Mouse (Mus musculus): ENCODE measurements around the gene Stx1b. TPM values are rescaled to one million over a fixed set of nuclear protein-coding genes. Genes with fewer than 3 reads are reported as not detected.
"Not testable (repeated sequence)": the region's sequence is repeated elsewhere in the genome, so short reads cannot be mapped to it uniquely, and the experiment has no call there.

Stx1b gene
- polyA plus RNA-seq, 1 experiment: 0.01 TPM

DNA sequence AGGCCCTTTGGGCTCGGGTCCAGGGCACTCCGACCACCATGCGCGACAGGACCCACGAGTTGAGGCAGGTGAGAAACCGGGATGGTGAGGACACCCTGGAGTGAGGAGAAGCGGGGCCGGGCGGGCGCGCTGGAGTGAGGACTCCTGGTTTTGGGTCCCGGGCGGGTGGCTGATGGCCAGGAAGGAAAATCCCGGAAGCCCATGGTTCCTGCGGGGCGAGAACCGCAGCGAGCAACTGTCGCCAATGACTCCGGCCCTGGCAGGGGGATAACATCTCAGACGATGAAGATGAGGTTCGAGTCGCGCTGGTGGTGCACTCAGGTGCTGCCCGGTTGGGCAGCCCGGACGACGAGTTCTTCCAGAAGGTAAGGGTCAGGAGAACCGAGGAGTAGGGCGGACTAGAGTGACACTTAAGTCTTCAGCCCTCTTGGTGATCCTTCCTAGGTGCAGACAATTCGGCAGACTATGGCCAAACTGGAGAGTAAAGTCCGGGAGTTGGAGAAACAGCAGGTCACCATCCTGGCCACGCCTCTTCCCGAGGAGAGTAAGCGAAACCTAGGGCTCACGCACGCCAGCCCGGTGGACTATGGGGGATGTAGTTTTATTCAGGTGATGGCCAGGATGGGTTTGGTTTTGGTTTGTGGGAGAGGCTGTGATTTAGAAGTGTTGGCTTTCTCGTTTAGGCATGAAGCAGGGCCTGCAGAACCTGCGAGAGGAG, 17.8 kb upstream of the Stx1b start:
- Histone ChIP-seq H3K4me1 (ENCODE audit: control insufficient read depth) (peaks cover 25% of the 10 kb centered on the region), H3K4me3 (replicated peaks) (peak overlapping the region; percentile 75), H3K9me3 (ENCODE audit: control insufficient read depth, low read length) (no peaks in the 10 kb centered on the region), H3K36me3 (ENCODE audit: control insufficient read depth) (peaks cover 29% of the 10 kb centered on the region), H3K27me3 (ENCODE audit: control insufficient read depth) (no peaks in the 10 kb centered on the region)
- TF ChIP-seq TAL1 (IDR thresholded peaks at IDR 0.05; ENCODE audit: low read length) (no peak), GATA1 (IDR thresholded peaks at IDR 0.05; ENCODE audit: low read length) (no peak)

- H3K4me1 ChIP-seq (ENCODE audit: control insufficient read depth): peaks cover 25% of the 10 kb centered on the region
- peak overlapping the region; percentile 75 for H3K4me3 ChIP-seq (replicated peaks)
- no peak for TF ChIP-seq TAL1 (IDR thresholded peaks at IDR 0.05; ENCODE audit: low read length)
- TF ChIP-seq GATA1 (IDR thresholded peaks at IDR 0.05; ENCODE audit: low read length): no peak
- no peaks in the 10 kb centered on the region for H3K27me3 ChIP-seq (ENCODE audit: control insufficient read depth)
- H3K9me3 ChIP-seq (ENCODE audit: control insufficient read depth, low read length): no peaks in the 10 kb centered on the region
- H3K36me3 ChIP-seq (ENCODE audit: control insufficient read depth): peaks cover 22% of the 10 kb centered on the region
Measured at GRCm38 (mm10) chr7:127841340-127842000, 17.1 kb upstream of the Stx1b start.

DNA sequence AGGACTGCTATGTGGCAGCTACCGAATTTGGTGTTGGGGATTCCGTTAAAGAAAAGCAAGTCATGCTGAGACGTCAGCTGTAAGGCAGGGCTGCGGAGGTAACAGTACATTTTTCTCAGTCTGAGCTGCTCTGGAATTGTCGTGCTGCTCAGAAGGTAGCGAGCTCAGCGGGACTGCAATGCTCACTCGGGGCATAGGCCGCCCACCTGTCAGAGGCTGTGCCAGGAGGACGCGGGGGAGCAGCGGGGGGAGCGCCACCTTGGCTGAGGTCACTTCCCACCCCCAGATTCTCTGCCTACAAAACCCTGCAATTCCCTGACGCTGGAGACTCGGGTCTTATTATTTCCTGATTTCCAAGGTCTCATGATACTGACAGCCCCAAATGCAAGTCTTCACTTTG, 16.5 kb upstream of the Stx1b start:
- no peak for TF ChIP-seq GATA1 (IDR thresholded peaks at IDR 0.05; ENCODE audit: low read length)
- no peak for TF ChIP-seq TAL1 (IDR thresholded peaks at IDR 0.05; ENCODE audit: low read length)
- peaks cover 17% of the 10 kb centered on the region for H3K36me3 ChIP-seq (ENCODE audit: control insufficient read depth)
- H3K4me3 ChIP-seq (replicated peaks): peak overlapping the region; percentile 75
- no peaks in the 10 kb centered on the region for H3K27me3 ChIP-seq (ENCODE audit: control insufficient read depth)
- H3K4me1 ChIP-seq (ENCODE audit: control insufficient read depth): peaks cover 25% of the 10 kb centered on the region
- no peaks in the 10 kb centered on the region for H3K9me3 ChIP-seq (ENCODE audit: control insufficient read depth, low read length)

- H3K36me3 ChIP-seq (ENCODE audit: control insufficient read depth): peaks cover 13% of the 10 kb centered on the region
- peaks cover 25% of the 10 kb centered on the region for H3K4me1 ChIP-seq (ENCODE audit: control insufficient read depth)
- H3K4me3 ChIP-seq (replicated peaks); H3K9me3 ChIP-seq (ENCODE audit: control insufficient read depth, low read length); H3K27me3 ChIP-seq (ENCODE audit: control insufficient read depth): not testable (repeated sequence)
Measured at GRCm38 (mm10) chr7:127840031-127840430, 15.7 kb upstream of the Stx1b start.

DNA sequence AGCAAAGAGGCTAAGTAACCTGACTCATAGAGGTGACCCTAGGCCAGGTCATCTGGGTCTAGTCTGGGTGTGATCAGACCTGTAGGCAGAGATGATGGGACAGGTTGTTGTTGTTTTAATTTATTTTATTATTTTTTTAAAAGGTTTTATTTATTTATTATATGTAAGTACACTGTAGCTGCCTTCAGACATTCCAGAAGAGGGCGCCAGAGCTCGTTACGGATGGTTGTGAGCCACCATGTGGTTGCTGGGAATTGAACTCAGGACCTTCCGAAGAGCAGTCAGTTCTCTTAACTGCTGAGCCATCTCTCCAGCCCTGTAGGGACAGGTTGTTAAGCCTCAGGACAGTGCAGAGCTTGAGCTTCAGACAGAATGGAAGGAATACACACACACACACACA, 13.5 kb upstream of the Stx1b start:
- H3K27me3 ChIP-seq (ENCODE audit: control insufficient read depth); H3K4me3 ChIP-seq (replicated peaks); H3K9me3 ChIP-seq (ENCODE audit: control insufficient read depth, low read length); H3K36me3 ChIP-seq (ENCODE audit: control insufficient read depth): not testable (repeated sequence)
- peaks cover 25% of the 10 kb centered on the region for H3K4me1 ChIP-seq (ENCODE audit: control insufficient read depth)

DNA sequence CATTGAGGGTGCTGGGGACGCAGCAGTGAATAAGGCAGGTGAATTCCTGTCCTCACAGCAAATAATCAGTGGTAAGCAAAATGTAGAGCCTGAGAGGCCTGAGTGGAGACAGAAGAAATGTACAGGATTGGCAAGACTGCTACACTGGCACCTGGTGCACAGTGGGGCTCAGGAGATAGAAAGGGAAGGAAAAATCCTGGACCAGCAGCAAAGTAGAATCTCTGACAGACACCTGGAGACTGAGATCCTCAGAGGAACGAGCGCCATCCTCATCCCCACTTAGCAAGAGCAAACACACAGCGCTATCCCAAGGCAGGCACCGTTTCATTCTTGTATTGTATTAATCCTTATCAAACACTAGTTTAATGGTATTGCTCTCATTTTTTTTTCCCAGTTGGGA, 13.1 kb upstream of the Stx1b start:
- no peak for TF ChIP-seq TAL1 (IDR thresholded peaks at IDR 0.05; ENCODE audit: low read length)
- TF ChIP-seq GATA1 (IDR thresholded peaks at IDR 0.05; ENCODE audit: low read length): no peak
- Histone ChIP-seq H3K4me1 (ENCODE audit: control insufficient read depth) (peaks cover 22% of the 10 kb centered on the region), H3K27me3 (ENCODE audit: control insufficient read depth) (no peaks in the 10 kb centered on the region), H3K36me3 (ENCODE audit: control insufficient read depth) (no peaks in the 10 kb centered on the region), H3K9me3 (ENCODE audit: control insufficient read depth, low read length) (no peaks in the 10 kb centered on the region), H3K4me3 (replicated peaks) (no peak overlapping the region)

- H3K36me3 ChIP-seq (ENCODE audit: control insufficient read depth): no peaks in the 10 kb centered on the region
- H3K27me3 ChIP-seq (ENCODE audit: control insufficient read depth): no peaks in the 10 kb centered on the region
- H3K4me3 ChIP-seq (replicated peaks): no peak overlapping the region
- H3K9me3 ChIP-seq (ENCODE audit: control insufficient read depth, low read length): no peaks in the 10 kb centered on the region
- H3K4me1 ChIP-seq (ENCODE audit: control insufficient read depth): peaks cover 3% of the 10 kb centered on the region
- TF ChIP-seq TAL1 (IDR thresholded peaks at IDR 0.05; ENCODE audit: low read length): no peak
- no peak for TF ChIP-seq GATA1 (IDR thresholded peaks at IDR 0.05; ENCODE audit: low read length)
Measured at GRCm38 (mm10) chr7:127835550-127835949, 11.2 kb upstream of the Stx1b start.

GRCm38 (mm10) chr7:127823236-127824171, 845 bp downstream of the Stx1b start:
- Histone ChIP-seq H3K27me3 (ENCODE audit: control insufficient read depth) (peaks cover 26% of the 10 kb centered on the region), H3K36me3 (ENCODE audit: control insufficient read depth) (no peaks in the 10 kb centered on the region), H3K9me3 (ENCODE audit: control insufficient read depth, low read length) (no peaks in the 10 kb centered on the region), H3K4me3 (replicated peaks) (no peak overlapping the region), H3K4me1 (ENCODE audit: control insufficient read depth) (no peaks in the 10 kb centered on the region)
- TF ChIP-seq TAL1 (IDR thresholded peaks at IDR 0.05; ENCODE audit: low read length) (no peak), GATA1 (IDR thresholded peaks at IDR 0.05; ENCODE audit: low read length) (no peak)

GRCm38 (mm10) chr7:127822494-127822893, 1.9 kb downstream of the Stx1b start:
- H3K36me3 ChIP-seq (ENCODE audit: control insufficient read depth): no peaks in the 10 kb centered on the region
- peaks cover 26% of the 10 kb centered on the region for H3K27me3 ChIP-seq (ENCODE audit: control insufficient read depth)
- H3K4me1 ChIP-seq (ENCODE audit: control insufficient read depth): no peaks in the 10 kb centered on the region
- no peak overlapping the region for H3K4me3 ChIP-seq (replicated peaks)
- H3K9me3 ChIP-seq (ENCODE audit: control insufficient read depth, low read length): no peaks in the 10 kb centered on the region
- TF ChIP-seq TAL1 (IDR thresholded peaks at IDR 0.05; ENCODE audit: low read length): no peak
- TF ChIP-seq GATA1 (IDR thresholded peaks at IDR 0.05; ENCODE audit: low read length): no peak
